Mouse (Mus musculus): Measurements from ENCODE around the gene Melk. TPM values are rescaled to one million over a fixed set of nuclear protein-coding genes. Genes with fewer than 3 reads are reported as not detected.

Gene Melk
- total RNA-seq, 2 experiments from 2014 or later, result 1.4 to 2.2 TPM

DNA sequence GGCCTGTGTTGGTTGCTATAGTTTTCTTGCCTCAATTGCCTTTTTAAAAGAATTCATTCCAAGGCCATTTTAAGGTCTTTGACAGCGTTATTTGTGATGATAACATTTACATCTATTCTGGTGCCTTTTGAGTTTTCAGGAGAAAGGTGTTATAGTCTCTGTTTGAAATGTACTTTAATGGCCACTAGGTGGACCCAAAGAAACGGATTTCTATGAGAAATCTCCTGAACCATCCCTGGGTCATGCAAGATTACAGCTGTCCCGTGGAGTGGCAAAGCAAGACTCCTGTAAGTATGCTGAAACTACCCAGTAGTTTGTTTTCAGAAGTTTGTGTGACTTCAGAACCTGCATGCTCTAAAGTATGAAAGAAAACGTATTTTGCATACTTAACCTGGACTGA, 24.8 kb downstream of the Melk start:
- intact Hi-C loops (cut with DNase I), result no loop called here
- no peak for DNase-seq

DNA sequence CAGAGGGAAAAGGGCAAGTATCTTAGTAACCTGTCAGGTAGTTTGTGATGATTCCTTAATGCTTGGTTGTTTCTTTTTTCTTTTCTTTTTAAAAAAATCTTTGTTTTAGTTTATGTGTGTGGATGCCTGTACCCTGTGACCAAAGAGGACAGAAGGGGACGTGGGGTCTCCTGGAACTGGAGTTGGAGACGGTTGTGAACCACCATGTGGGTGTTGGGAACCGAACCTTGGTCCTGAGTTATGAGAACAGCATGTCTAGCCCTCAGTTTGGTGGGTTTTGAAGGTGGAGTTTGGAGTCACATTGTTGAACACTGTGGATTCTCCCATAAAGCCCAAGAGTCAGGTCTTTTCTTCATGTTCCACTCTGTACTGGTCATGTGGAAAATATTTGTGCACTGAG, 26.0 kb downstream of the Melk start:
- DNase-seq, result no peak
- intact Hi-C loops (cut with DNase I), result no loop called here

DNA sequence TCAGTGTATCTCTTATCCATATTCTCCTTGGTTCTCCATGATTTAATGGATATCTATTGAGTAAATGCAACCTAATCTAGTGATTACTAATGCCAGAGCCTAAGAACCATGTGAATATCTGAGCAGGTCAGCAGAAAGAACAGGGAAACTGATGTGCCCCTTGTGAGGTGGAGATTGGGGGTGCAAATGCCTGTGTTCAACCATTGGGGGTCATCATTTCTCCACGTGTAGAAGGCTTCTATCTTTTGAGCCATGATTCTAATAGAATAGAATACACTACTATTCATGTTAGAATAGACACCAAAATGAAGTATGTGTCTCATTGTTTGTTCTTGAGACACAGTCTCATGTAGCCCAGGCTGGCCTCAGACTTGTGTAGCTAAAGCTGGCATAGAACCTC, 27.3 kb downstream of the Melk start:
- intact Hi-C loops (cut with DNase I), result no loop called here
- DNase-seq, result no peak

DNA sequence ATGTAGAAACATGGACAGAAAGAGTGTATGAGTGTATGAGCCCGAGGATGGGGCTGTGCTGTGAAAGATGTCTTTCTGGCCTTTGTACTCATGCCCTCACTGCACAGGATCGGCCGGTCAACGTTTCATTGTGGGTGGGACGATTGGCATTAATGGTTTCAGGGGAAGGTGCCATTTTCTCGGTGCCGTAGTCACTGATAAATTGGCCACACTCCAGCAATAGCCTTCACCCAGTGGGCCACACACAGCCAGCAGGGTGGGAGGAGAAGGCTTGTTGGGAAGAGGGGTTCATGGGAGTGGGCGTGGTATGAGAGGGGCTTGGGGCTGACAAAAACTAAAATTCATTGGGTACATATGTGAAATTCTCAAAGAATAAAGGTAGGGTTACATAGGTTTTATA, 34.3 kb downstream of the Melk start:
- intact Hi-C loops (cut with DNase I), result no loop called here
- DNase-seq, result no peak

DNA sequence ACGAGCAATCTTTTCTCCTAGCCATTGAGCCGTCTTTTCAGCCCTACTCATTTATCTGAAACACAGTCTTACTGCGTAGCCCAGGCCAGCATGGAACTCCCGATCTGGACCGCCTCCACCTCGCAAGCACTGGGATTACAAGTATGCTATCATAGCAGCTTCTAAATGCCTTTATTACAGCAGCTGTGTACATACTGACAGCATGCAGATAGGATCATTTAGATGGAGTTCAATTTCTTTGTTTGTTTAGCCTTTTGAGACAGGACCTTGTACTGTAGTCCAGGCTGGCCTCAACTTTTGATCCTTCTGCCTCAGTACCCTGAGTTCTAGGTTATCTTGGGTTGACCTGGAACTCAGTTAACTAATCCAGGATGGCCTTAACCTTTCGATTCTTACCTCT, 61.0 kb downstream of the Melk start:
- no peak for DNase-seq
- intact Hi-C loops (cut with DNase I), result no loop called here

DNA sequence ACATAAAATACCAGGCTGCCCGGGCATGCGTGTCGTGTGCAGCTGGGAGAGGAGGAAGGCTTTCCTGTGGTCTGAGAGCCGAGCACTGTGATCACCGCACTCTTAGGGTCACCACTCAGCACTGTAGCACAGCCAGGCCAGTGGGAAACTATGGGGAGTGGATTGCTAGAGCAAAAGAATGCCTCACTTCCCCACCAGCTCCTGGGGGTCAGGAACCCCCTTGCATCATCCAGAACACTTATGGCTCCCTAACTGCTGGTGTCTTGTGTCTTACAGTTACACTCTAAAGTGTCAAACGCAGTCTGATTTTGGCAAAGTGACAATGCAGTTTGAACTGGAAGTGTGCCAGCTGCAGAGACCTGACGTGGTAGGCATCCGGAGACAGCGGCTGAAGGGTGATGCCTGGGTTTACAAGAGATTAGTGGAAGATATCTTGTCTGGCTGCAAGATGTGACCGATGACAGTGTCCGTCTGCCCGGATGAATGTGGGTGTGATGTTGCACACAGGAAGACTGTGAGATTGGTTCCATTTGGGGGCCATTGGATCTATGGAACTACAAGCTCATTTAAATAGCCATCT, 62.8 kb downstream of the Melk start:
- intact Hi-C loops (cut with DNase I), result no loop called here
- peak in 1 of 2 experiments; percentile 12 for DNase-seq

DNA sequence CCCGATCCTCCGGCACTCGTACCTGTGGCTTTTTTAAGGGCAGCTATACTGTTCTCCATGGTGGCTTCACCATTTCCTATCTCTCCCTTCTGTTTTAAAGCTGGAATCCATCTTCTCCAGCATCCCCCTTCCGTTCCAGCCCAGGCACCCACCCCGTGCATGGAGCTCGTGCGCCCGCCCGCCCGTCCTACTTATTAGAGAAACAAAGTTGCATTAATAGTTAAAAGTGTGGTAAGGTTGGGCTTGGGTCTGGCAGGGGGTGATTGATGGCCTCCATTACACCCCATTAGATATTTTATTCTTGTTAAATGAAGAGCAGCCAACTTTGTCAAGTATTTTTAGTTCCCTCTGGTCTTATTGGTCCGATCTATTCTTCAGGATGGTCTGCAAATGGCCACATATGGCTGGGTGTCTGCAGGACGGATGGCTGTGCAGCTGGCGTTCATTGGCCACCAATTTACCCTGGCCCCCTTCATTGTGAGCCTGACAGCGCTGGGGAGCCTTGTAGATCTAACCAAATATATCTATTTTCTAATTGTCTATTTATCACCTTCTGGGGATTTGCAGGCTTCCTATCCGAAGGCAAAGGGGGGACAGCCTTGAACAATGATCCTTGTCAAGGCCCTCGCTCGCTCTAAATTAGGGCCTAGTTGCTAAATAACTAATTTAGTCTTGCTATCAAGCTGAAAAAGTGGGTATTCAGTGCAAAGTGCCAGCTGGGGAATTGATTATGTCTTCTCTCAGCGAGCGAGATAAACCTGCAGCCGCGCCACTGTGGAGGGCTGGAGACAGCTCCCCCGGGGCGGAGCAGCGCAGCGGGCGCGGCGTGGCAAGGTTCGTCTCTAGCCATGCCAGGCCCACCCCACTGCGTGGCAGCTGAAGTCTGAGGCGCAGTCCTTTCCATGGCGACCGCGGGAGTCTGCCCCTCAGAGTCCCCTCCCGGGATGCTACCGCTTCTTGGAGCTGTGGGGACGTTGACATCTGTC, 91.8 kb downstream of the Melk start:
- no peak for DNase-seq
- intact Hi-C loops (cut with DNase I), result no loop called here

DNA sequence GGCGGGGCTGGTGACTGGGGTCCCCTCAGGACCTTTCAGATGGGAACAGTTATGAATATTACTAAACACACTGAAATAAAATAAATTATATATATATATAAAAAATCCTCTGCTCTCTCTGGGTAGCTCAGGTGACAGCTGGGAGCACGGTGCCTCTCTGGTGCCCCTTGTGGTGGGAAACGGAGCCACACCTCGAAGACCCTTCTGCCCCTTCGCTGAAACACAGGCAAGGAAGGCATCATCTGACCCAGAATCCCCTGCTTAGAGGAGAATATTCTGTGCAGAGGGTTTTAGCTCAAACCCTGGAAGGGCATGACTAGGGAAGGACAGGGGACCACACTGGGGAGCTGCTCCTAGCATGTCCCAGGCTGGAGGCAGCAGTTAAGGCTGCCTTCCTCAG, 101.9 kb downstream of the Melk start:
- intact Hi-C loops (cut with DNase I), result no loop called here
- DNase-seq, result peak; percentile 10 to 17

DNA sequence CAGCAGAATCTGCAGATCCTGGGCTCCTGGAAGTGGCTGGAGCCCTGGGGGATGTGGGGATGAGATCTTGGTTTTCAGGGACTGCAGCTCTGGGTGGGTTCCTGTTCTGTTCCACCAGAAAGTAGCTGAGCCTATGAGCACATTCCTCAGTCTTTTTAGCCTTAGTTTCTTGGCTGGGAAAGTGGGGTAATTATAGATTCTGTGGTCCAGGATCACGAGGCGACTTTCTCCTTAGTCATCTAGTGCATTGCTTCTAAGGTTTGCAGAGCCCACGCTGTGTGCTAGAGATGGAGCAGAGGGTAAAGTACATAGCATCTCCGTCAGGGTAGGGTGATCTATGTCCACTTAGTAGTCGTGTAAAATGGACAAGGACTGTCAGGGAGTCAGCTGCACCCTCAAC, 103.8 kb downstream of the Melk start:
- intact Hi-C loops (cut with DNase I), result no loop called here
- DNase-seq, result no peak

Other genes starting within 250 kb of the Melk start
- 10 to 100 TPM; 27.4 to 28.4 TPM for gene Gne, start 216.7 kb upstream of the Melk start, total RNA-seq (2021)
- gene Rnf38, start 67.1 kb upstream of the Melk start, total RNA-seq (2021), result 10 to 100 TPM; 35.7 to 38.0 TPM